Mouse (Mus musculus) heart, adult 2 months (tissue): Measurements from ENCODE around the gene Gk2. TPM values are rescaled to one million over a fixed set of nuclear protein-coding genes. Genes with fewer than 3 reads are reported as not detected.

ENCODE experiments used
- DNase-seq, 2 experiments: peaks; one replicate each; pipeline ENCODE4 v3.0.0; 2021
- H3K27ac ChIP-seq: fragments of 200-600 bp; 2 replicates; pipeline ENCODE4 v1.8.1; 2022
- H3K27me3 ChIP-seq: fragments of 200-500 bp; 2 replicates; pipeline ENCODE4 v1.6.1; 2012; ENCODE audit warnings: mild to moderate bottlenecking, low read length, inconsistent platforms, mixed read lengths; ENCODE audit not compliant: control insufficient read depth, insufficient read depth
- H3K36me3 ChIP-seq: fragments of 200-500 bp; 2 replicates; pipeline ENCODE4 v1.6.1; 2012; ENCODE audit warnings: low read length, inconsistent platforms; ENCODE audit not compliant: control insufficient read depth, insufficient read depth
- H3K4me1 ChIP-seq: fragments of 200-500 bp; 2 replicates; pipeline ENCODE4 v1.6.1; 2011; ENCODE audit warnings: low read length; ENCODE audit not compliant: control insufficient read depth, insufficient read depth
- H3K4me3 ChIP-seq: fragments of 200-600 bp; 2 replicates; pipeline ENCODE4 v1.8.1; 2022
- H3K79me2 ChIP-seq: fragments of 200-500 bp; replicated peaks from 2 replicates; pipeline ENCODE4 v1.6.1; 2012; ENCODE audit warnings: mild to moderate bottlenecking, inconsistent platforms, low read length, moderate library complexity, mixed read lengths; ENCODE audit not compliant: control insufficient read depth, insufficient read depth
- H3K9ac ChIP-seq: fragments of 200-500 bp; 2 replicates; pipeline ENCODE4 v1.6.1; 2012; ENCODE audit warnings: low read depth, mild to moderate bottlenecking, control low read depth, inconsistent platforms, low read length, mixed read lengths
- CTCF ChIP-seq: fragments of 200-600 bp; IDR thresholded peaks from 2 replicates; pipeline ENCODE4 v1.8.1; 2022; ENCODE audit warnings: antibody characterized with exemption, mild to moderate bottlenecking, moderate library complexity
- EP300 ChIP-seq: fragments of 200-500 bp; IDR thresholded peaks from 2 replicates; pipeline ENCODE4 v1.6.1; 2011; ENCODE audit warnings: low read depth, low read length, control low read depth; ENCODE audit not compliant: insufficient read depth
- POLR2A ChIP-seq: fragments of 200-500 bp; IDR thresholded peaks from 2 replicates; pipeline ENCODE4 v1.6.1; 2011; ENCODE audit warnings: mild to moderate bottlenecking, low read depth, low read length, control low read depth; ENCODE audit not compliant: insufficient read depth
- WGBS: fragments of 180-500 bp; shearing (Covaris S2); methylation state at CpG from one replicate; pipeline ENCODE4 v1.1.7; 2018; 5-methylcytosine and 5-hydroxymethylcytosine counted together
- intact Hi-C: fragments of 180-260 bp; cut with DNase I; formaldehyde crosslinking; loops from one replicate; pipeline ENCODE4 v1.15.1; 2025
- polyA plus RNA-seq: library from polyadenylated mRNA; depleted of rRNA; stranded (reverse); fragments of >200 nt; gene quantifications from 2 replicates; pipeline ENCODE4 v1.2.3, GENCODE M21; 2012; rRNA removed
- total RNA-seq, 2 experiments: library from RNA; stranded (reverse); gene quantifications; 2 replicates each; pipeline ENCODE4 v1.2.3; 2021

Gene Gk2
- total and polyA plus RNA-seq, 3 experiments: not detected

GRCm38 (mm10) chr5:97410190-97410589, 46.6 kb downstream of the Gk2 start:
- Histone ChIP-seq H3K79me2 (no peaks in the 10 kb centered on the region), H3K4me1 (no peaks in the 10 kb centered on the region), H3K27ac (no peak overlapping the region), H3K27me3 (no peaks in the 10 kb centered on the region), H3K9ac (no peak overlapping the region), H3K4me3 (no peak overlapping the region), H3K36me3 (no peaks in the 10 kb centered on the region)
- intact Hi-C loops: no loop called here
- TF ChIP-seq CTCF (no peak), EP300 (no peak), POLR2A (no peak)
- 86% methylated on average over 6 of the region's 6 CpGs for WGBS
- DNase-seq: no peak

- H3K4me1 ChIP-seq: no peaks in the 10 kb centered on the region
- no peak overlapping the region for H3K27ac ChIP-seq
- no peaks in the 10 kb centered on the region for H3K36me3 ChIP-seq
- H3K4me3 ChIP-seq: no peak overlapping the region
- H3K79me2 ChIP-seq: no peaks in the 10 kb centered on the region
- H3K27me3 ChIP-seq: no peaks in the 10 kb centered on the region
- no peak for DNase-seq
- intact Hi-C loops: no loop called here
- TF ChIP-seq CTCF: no peak
- no peak for TF ChIP-seq POLR2A
- no peak for TF ChIP-seq EP300
- whole genome bisulfite sequencing: 81% methylated on average over 4 of the region's 4 CpGs
- H3K9ac ChIP-seq: no peak overlapping the region
Measured at GRCm38 (mm10) chr5:97409234-97409704, 47.6 kb downstream of the Gk2 start.

Other genes with a start within 250 kb of the Gk2 start
- not detected for gene Naa11, start 64.6 kb downstream of the Gk2 start, total RNA-seq
- not detected in 2 replicates for gene Naa11, start 64.6 kb downstream of the Gk2 start, polyA plus RNA-seq